Mouse (Mus musculus) heart, adult 8-10 months (tissue): ENCODE measurements at regions not wholly inside any gene's neighbourhood (a gene's known extent, or its start where the extent isn't known, plus 50 kb on each side); places are given as distances from the start of the nearest gene placed in this dataset.

Experiments used
- DNase-seq: peaks from one replicate; pipeline ENCODE4 v3.0.0; 2022; ENCODE audit warnings: low spot score

- DNase-seq, result no peak
Measured at GRCm38 (mm10) chr11:19651929-19652328, 272.2 kb upstream of the Spred2 start.

- DNase-seq, result no peak
Measured at GRCm38 (mm10) chr11:19659511-19659910, 264.7 kb upstream of the Spred2 start.

- DNase-seq, result no peak
Measured at GRCm38 (mm10) chr11:19666732-19667131, 257.4 kb upstream of the Spred2 start.

GRCm38 (mm10) chr11:19670853-19671530 lies 253.2 kb upstream of the Spred2 start:
- no peak for DNase-seq

- DNase-seq, result no peak
Measured at GRCm38 (mm10) chr11:19673012-19673411, 251.2 kb upstream of the Spred2 start.

- no peak for DNase-seq
Measured at GRCm38 (mm10) chr11:19676514-19676913, 247.7 kb upstream of the Spred2 start.

- no peak for DNase-seq
Measured at GRCm38 (mm10) chr11:19679041-19679440, 245.1 kb upstream of the Spred2 start.

- DNase-seq, result no peak
Measured at GRCm38 (mm10) chr11:19679669-19680068, 244.5 kb upstream of the Spred2 start.

GRCm38 (mm10) chr11:19701198-19701597 lies 223.0 kb upstream of the Spred2 start:
- DNase-seq, result no peak

- DNase-seq, result no peak
Measured at GRCm38 (mm10) chr11:19708821-19709220, 215.4 kb upstream of the Spred2 start.

GRCm38 (mm10) chr11:19709337-19709736 lies 214.8 kb upstream of the Spred2 start:
- no peak for DNase-seq

- no peak for DNase-seq
Measured at GRCm38 (mm10) chr11:19713091-19713490, 211.1 kb upstream of the Spred2 start.

GRCm38 (mm10) chr11:19713597-19713996 lies 210.6 kb upstream of the Spred2 start:
- DNase-seq, result no peak

GRCm38 (mm10) chr11:19714211-19714610 lies 210.0 kb upstream of the Spred2 start:
- DNase-seq, result no peak

GRCm38 (mm10) chr11:19714888-19715595 lies 209.1 kb upstream of the Spred2 start:
- no peak for DNase-seq

- DNase-seq, result no peak
Measured at GRCm38 (mm10) chr11:19718165-19718564, 206.0 kb upstream of the Spred2 start.

- no peak for DNase-seq
Measured at GRCm38 (mm10) chr11:19729031-19729430, 195.1 kb upstream of the Spred2 start.

- no peak for DNase-seq
Measured at GRCm38 (mm10) chr11:19730747-19731146, 193.4 kb upstream of the Spred2 start.

GRCm38 (mm10) chr11:19736076-19736475 lies 188.1 kb upstream of the Spred2 start:
- DNase-seq, result no peak

- DNase-seq, result no peak
Measured at GRCm38 (mm10) chr11:19736926-19737325, 187.2 kb upstream of the Spred2 start.

- DNase-seq, result peak; percentile 11
Measured at GRCm38 (mm10) chr11:19737331-19737730, 186.8 kb upstream of the Spred2 start.

GRCm38 (mm10) chr11:19737807-19738206 lies 186.4 kb upstream of the Spred2 start:
- no peak for DNase-seq

GRCm38 (mm10) chr11:19739527-19740151 lies 184.5 kb upstream of the Spred2 start:
- DNase-seq, result no peak
